Mouse (Mus musculus): ENCODE data around the gene Eppin. TPM values are rescaled to one million over a fixed set of nuclear protein-coding genes. Genes with fewer than 3 reads are reported as not detected.

Eppin gene
- total RNA-seq, 4 experiments from 2014 or later: not detected

DNA sequence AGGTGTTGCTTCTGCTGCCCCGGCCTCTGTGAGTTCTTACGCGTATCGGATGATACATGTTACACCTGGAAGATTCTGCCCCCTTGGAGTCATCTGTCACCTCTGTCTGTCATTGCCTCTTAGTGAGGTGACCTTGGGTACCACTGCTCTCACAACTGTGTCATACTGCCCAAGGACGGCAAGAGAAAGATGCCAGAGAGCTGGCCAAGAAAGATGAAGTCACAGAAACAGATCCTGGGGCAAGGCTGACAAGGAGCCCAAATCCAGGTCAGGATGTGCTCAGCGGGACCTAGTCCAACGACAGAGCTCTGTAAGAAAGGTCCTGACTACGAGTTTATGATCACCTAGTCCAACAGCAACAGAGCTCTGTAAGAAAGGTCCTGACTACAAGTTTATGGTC lies 33.3 kb downstream of the Eppin start:
- no peak for DNase-seq (ENCODE audit: low spot score in 2 of 2)

DNA sequence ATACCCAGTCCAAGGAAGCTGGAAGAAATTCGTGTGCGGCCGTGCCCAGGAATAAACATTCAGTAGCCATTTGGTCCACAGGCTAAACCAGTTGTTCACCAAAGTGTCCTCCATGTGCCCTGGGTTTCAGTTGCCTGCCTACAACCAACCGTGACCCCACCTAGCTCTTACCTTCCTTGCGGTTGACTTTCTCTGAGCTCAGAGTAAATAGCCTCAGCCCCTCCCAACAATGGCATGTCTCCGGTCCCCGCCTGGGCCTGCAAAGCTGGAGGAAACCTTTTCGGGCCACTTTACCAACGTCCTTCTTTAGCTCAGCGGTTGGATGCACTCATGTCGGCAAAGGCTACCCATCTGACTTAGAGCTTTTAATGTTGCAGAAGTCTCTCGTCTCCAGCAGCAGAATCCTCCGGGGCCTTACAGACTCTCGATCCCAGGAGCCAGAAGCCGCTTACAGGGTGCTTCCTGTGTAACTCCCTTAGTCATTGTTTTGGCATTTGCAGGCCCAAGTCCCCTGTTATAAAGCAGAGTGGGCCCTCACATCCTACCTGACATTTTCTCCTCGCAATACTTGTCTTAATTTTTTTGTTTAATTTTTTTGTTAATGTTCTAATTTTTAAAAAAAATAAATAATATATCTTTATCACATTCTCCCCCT lies 34.3 kb downstream of the Eppin start:
- DNase-seq (ENCODE audit: low spot score in 2 of 2): no peak

DNA sequence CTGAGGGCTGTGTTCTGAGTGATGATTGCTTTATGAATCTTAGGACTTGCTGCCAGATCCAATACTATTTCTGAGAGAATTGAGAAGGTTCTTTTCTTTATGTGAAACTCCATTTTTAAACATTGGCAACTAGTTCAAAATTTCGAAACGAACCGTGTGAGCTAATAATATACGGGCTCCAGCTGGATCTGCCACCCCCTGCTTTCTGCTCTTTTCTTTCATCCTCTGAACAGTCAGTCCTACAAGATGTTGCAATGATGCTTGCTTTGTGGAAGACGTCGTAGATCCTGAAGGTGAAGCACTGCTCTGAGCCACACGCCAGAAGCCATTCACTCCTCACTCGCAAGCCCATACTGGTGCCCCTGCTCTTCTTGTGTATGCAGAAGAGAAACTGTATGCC lies 35.0 kb downstream of the Eppin start:
- DNase-seq (ENCODE audit: low spot score in 2 of 2): no peak

DNA sequence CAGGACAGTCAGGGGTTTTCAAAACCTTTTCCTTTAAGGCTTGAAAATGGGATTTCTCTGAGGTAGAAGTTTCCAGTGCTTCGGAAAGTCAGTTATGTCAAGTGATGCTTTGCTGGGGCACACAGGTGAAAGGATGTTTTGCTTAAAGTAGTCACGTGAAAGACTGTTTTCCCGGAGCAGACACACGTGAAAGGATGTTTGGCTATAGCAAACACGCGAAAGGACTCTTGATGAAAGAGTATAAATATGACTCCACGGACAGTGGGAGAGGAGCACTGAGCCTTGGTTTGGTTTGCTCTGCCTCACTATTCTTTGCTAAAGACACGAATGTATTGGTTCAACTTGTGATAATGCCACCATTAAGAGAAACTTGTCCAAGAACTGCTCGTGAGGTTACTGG lies 41.9 kb downstream of the Eppin start:
- DNase-seq (ENCODE audit: low spot score in 2 of 2): no peak

DNA sequence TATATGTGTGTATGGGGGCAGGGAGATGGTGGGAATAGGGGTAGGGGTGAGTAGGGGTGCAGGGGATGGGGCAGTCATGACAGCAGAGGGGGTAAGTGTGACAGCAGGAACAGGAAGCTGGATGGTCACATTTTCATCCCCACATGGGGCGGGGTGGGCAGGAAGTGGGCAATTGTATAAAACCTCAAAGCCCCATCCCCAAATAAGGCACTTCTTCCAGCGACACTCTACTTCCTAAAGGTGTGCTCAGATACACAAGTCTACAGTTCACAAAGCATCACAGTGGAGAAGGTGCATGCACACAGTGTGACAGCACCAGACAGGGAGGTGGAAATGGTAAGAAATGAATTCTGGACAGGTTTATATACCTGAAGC lies 42.5 kb downstream of the Eppin start:
- no peak for DNase-seq (ENCODE audit: low spot score in 2 of 2)

DNA sequence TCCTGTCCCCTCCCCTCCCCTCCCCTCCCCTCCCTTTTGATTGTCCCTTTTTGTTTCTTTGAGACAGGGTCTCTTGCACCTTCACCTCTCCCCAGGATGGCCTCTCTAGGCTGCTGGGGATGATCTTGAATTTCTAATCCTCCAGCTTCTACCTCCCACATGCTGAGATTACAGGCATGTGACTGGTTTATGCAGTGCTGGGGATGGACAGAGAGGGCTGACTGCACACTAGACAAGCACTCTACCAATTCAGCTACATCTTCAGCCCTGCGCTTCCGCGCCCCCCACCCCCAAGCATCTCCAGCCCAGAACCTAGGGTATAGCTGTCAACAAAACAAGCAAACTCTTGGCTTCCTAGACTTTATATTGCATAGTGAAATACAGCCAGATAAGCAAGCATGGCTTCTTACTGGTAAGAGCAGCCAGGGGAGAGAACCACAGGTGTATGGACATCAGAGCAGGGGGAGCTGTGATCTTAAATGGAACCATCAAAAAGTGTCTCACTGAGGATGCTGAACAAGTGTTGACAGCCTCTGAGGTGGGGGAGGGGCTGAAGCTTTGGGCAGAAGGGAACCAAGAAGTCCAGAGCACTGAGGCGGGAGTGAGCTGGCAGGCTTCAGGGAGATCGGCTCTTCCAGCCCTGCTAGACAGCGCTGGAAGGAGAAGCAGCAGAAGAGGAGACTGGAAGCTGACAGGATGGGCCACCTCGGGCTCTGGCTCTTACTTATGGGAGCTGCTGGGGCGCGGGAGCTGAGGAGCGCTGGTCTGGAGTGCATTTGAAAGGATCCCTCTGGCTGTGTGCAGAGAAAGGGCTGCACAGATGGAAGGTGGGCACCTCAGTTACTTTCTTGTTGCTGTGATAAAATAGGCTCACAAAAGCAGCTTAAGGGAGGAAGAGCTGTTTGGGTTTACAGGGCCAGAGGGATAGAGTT lies 43.2 kb downstream of the Eppin start:
- no peak for DNase-seq (ENCODE audit: low spot score in 2 of 2)

DNA sequence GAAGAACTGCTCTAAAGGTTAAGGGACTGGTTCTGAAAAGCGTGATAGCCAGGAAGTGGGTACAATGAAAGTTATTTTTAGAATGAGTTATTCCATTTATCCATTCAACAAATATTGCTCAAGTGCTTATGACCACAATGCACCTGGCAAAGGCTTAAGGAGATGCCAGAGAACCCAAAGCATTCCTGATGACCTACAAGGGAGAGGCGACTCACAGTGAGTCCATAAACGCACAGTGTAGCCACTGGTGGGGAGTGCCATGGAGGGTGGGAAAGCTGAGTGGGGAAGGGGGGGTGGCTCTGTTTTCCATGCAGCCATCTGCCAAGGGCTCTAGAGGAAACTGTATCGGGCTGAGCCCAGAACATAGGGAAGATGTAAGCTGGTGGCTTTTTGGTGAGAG lies 44.1 kb downstream of the Eppin start:
- DNase-seq (ENCODE audit: low spot score in 2 of 2): no peak

DNA sequence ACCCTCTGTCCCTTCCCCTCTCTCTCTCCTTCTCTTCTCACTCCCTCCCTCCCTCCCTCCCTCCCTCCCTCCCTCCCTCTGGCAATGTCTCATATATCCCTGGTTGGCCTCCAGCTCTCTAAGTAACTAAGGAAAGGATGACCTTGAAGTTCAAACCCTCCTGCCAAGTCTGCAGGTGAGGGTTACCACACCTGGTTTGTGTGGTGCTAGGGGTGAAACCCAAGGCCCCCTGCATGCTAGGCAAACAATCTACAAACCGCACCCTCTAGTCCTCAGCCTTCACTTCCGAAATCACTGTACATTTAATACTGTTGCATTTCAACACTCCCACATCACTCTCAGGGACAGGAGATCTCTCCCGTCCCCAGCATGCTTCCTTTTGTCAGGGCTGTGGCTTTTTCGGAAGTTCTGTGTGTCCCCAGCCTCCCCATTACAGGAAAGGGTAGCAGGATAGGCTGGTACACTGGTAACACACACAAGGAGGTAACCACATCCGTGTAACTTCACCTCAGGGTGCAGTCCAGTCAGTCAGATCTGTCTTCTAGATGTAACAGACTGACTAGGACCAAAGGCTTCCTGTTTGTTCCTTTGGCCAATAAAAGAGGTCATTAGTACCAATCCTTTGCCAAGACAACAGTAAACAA lies 48.8 kb downstream of the Eppin start:
- no peak for DNase-seq (ENCODE audit: low spot score in 2 of 2)

DNA sequence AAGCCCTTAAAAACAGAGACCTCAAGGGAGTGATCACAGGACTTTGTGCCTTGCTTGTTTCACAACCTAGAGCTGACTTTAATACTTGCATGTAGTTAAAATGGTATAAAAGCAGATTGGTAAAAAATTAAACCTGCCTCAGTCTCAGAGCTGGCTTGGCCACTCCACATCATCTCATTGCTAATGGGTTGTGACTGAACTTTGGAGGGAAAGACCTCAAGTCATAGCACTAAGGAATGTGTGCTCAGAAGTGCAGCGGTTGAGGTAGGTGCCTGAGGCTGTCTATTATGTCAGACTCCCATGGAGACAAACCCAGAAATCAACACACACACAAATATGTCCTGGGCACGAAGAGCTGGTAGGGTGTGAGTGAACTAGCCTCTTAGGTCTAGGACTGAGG lies 49.6 kb downstream of the Eppin start:
- no peak for DNase-seq (ENCODE audit: low spot score in 2 of 2)

DNA sequence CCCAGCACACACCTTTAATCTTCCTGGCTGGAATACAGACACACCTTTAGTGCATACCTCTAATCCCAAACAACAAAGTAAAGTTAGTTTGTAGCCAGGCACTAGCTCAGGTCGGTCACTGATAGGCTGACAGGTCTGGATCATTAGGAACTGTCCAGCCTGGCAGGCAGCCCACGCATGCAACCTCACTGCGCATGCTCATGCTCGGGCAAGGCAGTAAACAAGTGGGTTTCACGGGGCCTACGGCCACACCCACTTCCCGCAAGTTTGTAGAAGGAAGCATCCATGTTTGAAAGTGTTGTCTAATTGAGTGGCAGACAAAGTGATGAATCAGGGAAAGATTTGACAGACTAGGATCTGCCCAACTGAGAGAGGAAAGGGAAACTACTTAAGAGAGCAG lies 50.8 kb downstream of the Eppin start:
- no peak for DNase-seq (ENCODE audit: low spot score in 2 of 2)

DNA sequence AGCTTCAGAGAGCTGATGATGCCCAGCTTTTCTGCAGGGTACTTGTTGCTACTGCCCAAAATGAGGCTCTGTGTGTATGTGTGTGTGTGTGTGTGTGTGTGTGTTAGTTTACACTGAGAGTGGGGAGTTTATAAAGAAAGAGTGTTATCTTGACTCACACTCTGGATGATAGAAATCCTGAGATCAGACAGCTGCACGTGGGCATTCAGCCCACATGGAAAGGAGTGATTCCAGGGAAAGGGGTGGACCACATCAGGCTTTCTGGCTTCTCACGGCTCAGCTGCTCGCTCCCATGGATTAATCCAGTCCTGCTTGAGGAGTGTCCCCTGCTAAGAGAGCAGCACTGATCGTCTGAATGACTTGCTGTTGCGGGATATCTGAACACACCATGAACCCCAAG lies 51.3 kb downstream of the Eppin start:
- no peak for DNase-seq (ENCODE audit: low spot score in 2 of 2)

DNA sequence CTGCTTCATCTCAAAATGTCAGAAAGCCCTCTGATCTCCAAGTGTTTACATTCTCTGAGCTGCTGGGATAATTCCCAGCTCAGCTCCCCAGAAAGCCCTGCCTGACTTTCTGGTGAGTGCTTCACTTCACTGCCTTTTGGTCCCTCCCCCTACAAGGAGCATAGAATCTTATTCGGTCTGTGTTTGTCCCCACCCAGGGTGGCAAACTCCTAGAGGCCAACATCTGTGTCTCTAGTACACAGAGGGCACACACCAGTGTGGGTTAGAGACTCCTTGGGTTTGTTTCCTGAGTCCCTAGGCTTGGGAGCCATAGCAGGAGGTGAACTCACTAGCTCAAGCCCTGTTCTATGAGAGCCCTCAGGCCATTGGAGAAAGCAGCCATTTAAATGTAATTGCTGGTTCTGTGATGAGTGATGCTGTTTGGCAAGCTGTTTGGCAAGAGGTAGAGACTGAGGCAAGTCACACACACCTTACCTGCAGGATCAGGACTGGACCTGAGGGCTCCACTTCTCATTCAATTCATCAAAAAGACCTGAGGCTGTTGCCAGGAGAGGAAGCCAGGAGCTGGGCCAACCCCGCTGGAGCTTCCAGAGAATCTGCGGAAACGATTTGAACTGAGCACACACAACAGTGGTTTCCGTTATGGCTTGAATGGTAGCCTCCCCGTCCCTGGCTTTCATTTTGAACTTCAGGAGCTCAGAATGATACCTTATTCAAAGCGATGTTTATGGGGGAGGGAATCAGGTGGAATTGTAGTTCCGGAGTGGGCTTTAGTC lies 52.6 kb downstream of the Eppin start:
- no peak for DNase-seq (ENCODE audit: low spot score in 2 of 2)

Other genes with a start within 250 kb of the Eppin start
- under 1 TPM in 1 of 4 experiments, not detected in 3; 0.67 TPM for gene Slpi, start 204.5 kb downstream of the Eppin start, total RNA-seq (2022)
- not detected for gene Rbpjl, start 190.5 kb downstream of the Eppin start, total RNA-seq (2022)
- under 1 TPM; 0.27 to 0.99 (median 0.44) TPM for gene Matn4, start 188.4 kb downstream of the Eppin start, total RNA-seq (2022)
- gene Sdc4, start 149.7 kb downstream of the Eppin start, total RNA-seq (2022): 10 to 100 TPM; 23.9 to 58.8 (median 34.1) TPM
- gene Sys1, start 136.6 kb downstream of the Eppin start, total RNA-seq (2022): 10 to 100 TPM; 25.3 to 27.8 (median 26.6) TPM
- 10 to 100 TPM in 2 of 4 experiments, 1 to 10 TPM in 1, not detected in 1; 3.8 to 12.1 (median 11.8) TPM for gene Gm20458, start 132.6 kb downstream of the Eppin start, total RNA-seq (2022)
- not detected for gene Trp53tg5, start 119.9 kb downstream of the Eppin start, total RNA-seq (2022)
- 10 to 100 TPM; 14.8 to 32.8 (median 22.6) TPM for gene Dbndd2, start 107.5 kb downstream of the Eppin start, total RNA-seq (2022)
- 10 to 100 TPM; 27.2 to 33.2 (median 30.0) TPM for gene Pigt, start 96.1 kb downstream of the Eppin start, total RNA-seq (2022)
- gene Wfdc2, start 31.2 kb downstream of the Eppin start, total RNA-seq (2022): not detected
- not detected for gene Spint3, start 20.1 kb downstream of the Eppin start, total RNA-seq (2022)
- not detected for gene Wfdc6a, start 8.1 kb downstream of the Eppin start, total RNA-seq (2022)
- not detected for gene Wfdc6b, start 19.9 kb upstream of the Eppin start, total RNA-seq (2022)
- gene Wfdc8, start 20.0 kb upstream of the Eppin start, total RNA-seq (2022): not detected
- not detected for gene Wfdc16, start 45.2 kb upstream of the Eppin start, total RNA-seq (2022)
- not detected for gene Wfdc10, start 62.5 kb upstream of the Eppin start, total RNA-seq (2022)
- gene Wfdc9, start 63.0 kb upstream of the Eppin start, total RNA-seq (2022): not detected
- gene Wfdc11, start 80.5 kb upstream of the Eppin start, total RNA-seq (2022): not detected
- gene Wfdc13, start 91.5 kb upstream of the Eppin start, total RNA-seq (2022): not detected
- gene Spint4, start 104.9 kb upstream of the Eppin start, total RNA-seq (2022): not detected
- not detected for gene Spint5, start 121.7 kb upstream of the Eppin start, total RNA-seq (2022)
- not detected for gene Wfdc3, start 152.3 kb upstream of the Eppin start, total RNA-seq (2022)
- 10 to 100 TPM; 15.6 to 21.0 (median 17.7) TPM for gene Dnttip1, start 152.4 kb upstream of the Eppin start, total RNA-seq (2022)
- gene Ube2c, start 176.3 kb upstream of the Eppin start, total RNA-seq (2022): under 1 TPM in 3 of 4 experiments, not detected in 1; 0.29 to 0.38 (median 0.38) TPM
- gene Tnnc2, start 186.4 kb upstream of the Eppin start, total RNA-seq (2022): over 10,000 TPM; 10,643 to 17,408 (median 13,587) TPM
- gene Snx21, start 192.2 kb upstream of the Eppin start, total RNA-seq (2022): 10 to 100 TPM; 23.5 to 24.8 (median 24.4) TPM
- 10 to 100 TPM in 1 of 4 experiments, 1 to 10 TPM in 3; 8.1 to 10.9 (median 8.4) TPM for gene Acot8, start 211.3 kb upstream of the Eppin start, total RNA-seq (2022)
- gene Zswim3, start 211.5 kb upstream of the Eppin start, total RNA-seq (2022): 1 to 10 TPM in 3 of 4 experiments, under 1 TPM in 1; 0.90 to 1.7 (median 1.2) TPM
- 1 to 10 TPM; 4.7 to 5.3 (median 5.0) TPM for gene Zswim1, start 229.1 kb upstream of the Eppin start, total RNA-seq (2022)
- gene Spata25, start 234.9 kb upstream of the Eppin start, total RNA-seq (2022): not detected
- gene Ctsa, start 239.3 kb upstream of the Eppin start, total RNA-seq (2022): 10 to 100 TPM; 51.1 to 55.7 (median 52.7) TPM
- gene Neurl2, start 239.9 kb upstream of the Eppin start, total RNA-seq (2022): 10 to 100 TPM; 39.0 to 44.4 (median 39.5) TPM

Measured in gastrocnemius, adult 8-10 months (tissue).